Mouse (Mus musculus): ENCODE data around the gene 9230110F15Rik.
"Not testable (repeated sequence)": the region's sequence is repeated elsewhere in the genome, so short reads cannot be mapped to it uniquely, and the experiment has no call there.

The 9230110F15Rik gene

GRCm38 (mm10) chr9:35844050-35844449 lies at the start of gene 9230110F15Rik:
TSS of gene 9230110F15Rik (minus strand) at chr9:35844150.
- DNase-seq (ENCODE audit: low spot score) = no peak

DNA sequence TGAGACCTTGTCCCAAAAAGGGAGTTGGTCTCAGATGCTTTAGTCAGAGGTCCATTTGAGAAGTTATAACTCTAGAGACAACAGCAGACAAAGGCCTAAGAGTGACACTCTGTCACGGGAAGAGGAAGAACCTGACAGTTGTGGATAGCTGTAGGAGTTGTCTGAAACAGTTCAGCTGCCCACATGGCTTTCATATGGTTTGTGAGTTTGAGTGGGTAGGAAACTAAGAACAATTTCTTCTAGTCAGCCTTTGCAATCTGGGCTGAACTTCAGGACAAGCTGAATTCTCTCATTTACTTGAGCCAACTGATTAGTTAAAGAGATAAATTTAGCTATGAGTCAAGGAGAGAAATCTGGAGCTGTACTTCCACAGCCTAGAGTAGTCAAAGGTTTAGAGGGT lies 49.2 kb upstream of the 9230110F15Rik start:
- DNase-seq (ENCODE audit: low spot score) = not testable (repeated sequence)

DNA sequence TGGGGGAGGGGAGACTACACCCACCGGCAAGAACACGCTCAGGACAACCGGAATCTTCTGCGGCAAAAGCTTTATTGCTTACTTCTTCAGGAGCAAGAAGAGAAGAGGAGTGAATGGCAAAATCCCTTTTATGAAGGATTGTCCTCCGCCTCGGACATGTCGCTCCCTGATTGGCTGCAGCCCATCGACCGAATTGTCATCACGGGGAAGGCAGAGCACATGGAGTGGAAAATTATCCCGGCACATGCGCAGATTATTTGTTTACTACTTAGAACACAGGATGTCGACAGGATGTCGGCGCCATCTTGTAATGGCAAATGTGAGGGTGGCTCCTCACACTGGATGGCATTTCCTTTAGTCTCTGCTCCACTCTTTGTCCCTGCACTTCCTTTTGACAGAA lies 26.1 kb downstream of the 9230110F15Rik start:
- DNase-seq (ENCODE audit: low spot score) = not testable (repeated sequence)

DNA sequence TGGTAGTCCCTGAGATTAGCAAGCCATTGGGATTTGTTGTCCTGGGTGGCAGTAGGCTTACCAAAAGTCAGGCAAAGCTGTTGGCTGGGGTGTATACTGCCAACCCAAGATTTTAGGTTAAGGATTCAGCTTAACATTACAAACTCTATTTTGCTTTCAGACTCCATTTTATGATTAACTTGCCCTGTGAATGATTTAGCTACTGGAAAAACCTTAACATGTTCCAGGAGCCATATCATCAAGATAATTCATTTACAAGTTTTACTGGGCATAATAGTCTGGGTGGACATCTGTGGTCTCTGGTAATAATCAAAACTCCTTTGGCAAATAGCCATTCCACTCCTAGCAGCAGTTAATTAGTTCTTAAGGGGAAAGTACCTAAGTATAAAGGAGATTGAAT lies 45.8 kb downstream of the 9230110F15Rik start:
- no peak for DNase-seq (ENCODE audit: low spot score)

DNA sequence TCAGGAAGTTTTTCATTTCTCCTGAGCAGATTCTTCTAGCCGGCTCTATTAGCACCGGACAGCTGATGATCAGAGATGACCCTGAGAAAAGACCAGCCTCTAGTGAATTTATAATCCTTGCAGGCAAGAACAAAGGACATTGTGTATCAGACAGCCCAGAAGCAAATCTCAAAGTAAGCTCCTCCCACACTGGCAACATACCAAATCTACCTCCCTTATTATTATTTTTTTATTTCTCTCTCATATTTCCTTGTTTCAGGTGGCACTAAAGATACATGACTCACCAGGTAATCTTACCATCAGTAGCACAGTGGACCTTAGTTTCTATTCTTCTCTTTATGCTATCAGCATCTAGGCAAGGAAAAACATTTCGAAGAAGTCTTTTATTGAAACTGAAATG lies 53.9 kb downstream of the 9230110F15Rik start, which contains the start of the genes Gm27235 and D730048I06Rik:
Gm27235 (minus strand) TSS at position 101 of the 400 bp plus-strand sequence.
D730048I06Rik (minus strand) TSS at position 112 of the 400 bp plus-strand sequence.
- no peak for DNase-seq (ENCODE audit: low spot score)

Data from testis, postnatal 14 days (tissue).